Mouse (Mus musculus) central nervous system, embryonic 18 days (tissue): ENCODE measurements around the gene Vmn1r95. TPM values are rescaled to one million over a fixed set of nuclear protein-coding genes. Genes with fewer than 3 reads are reported as not detected.

Experiments
- polyA plus RNA-seq: library from polyadenylated mRNA; depleted of rRNA; stranded (reverse); fragments of >200 nt; gene quantifications from 2 replicates; pipeline ENCODE4 v1.2.3, GENCODE M21; 2012; rRNA removed

The Vmn1r95 gene
- not detected in 2 replicates for polyA plus RNA-seq

DNA sequence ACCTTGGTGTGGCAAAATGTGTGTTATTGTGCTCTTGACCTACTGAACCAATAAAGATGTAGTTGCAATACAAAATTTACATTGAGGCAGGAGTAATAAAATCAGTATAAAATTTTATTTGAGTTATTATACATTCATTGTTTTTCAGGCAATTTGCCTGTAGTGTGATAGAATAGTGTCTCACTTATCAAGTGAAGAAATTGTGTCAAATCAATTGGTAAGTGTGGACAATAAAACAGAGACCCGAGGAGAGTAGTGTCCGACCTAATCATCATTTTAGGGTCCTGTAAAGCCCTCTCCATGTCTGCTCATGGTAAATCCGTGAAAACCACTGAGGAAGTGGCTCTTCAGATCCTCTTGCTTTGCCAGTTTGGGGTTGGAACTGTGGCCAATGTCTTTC lies at the start of gene Vmn1r95:
Vmn1r95 (plus strand) TSS at position 301 of the 400 bp plus-strand sequence.

GRCm38 (mm10) chr7:20168277-20168676 lies 25.2 kb upstream of the Vmn1r95 start, which contains the start of gene Vmn1r94:
Gene Vmn1r94, minus strand, starts transcription at chr7:20168377.

DNA sequence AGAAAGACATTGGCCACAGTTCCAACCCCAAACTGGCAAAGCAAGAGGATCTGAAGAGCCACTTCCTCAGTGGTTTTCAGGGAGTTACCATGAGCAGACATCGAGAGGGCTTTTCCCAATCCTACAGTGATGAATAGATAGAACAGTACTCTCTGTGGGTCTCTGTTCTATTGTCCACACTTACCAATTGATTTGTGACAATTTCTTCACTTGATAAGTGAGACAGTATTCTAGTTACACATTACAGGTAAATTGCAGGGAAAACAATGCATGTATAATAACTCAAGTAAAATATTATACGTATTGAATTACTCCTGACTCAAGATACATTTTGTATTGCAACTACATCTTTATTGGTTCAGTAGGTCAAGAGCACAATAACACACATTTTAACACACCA lies 12.0 kb downstream of the Vmn1r95 start, which contains the start of gene Gm6164:
Gm6164 (minus strand) TSS at position 101 of the 400 bp plus-strand sequence.

DNA sequence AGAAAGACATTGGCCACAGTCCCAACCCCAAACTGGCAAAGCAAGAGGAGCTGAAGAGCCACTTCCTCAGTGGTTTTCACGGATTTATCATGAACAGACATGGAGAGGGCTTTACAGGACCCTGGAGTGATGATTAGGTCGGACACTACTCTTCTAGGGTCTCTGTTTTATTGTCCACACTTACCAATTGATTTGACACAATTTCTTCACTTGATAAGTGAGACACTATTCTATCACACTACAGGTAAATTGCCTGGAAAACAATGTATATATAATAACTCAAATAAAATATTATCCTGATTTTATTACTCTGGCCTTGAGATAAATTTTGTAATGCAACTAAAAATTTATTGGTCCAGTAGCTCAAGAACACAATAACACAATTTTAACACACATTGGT lies 40.2 kb downstream of the Vmn1r95 start, which contains the start of gene Gm4498:
Gm4498 (minus strand) TSS at position 101 of the 400 bp plus-strand sequence.

Other genes with a start within 250 kb of the Vmn1r95 start
- gene Igsf23, start 243.0 kb upstream of the Vmn1r95 start, polyA plus RNA-seq: not detected in 2 replicates
- not detected in 2 replicates for gene Ceacam20, start 228.3 kb upstream of the Vmn1r95 start, polyA plus RNA-seq
- gene Nlrp9b, start 202.2 kb upstream of the Vmn1r95 start, polyA plus RNA-seq: not detected in 2 replicates
- gene Vmn1r91, start 94.0 kb upstream of the Vmn1r95 start, polyA plus RNA-seq: not detected in 2 replicates
- not detected in 2 replicates for gene Gm16442, start 71.1 kb upstream of the Vmn1r95 start, polyA plus RNA-seq
- gene Vmn1r93, start 54.6 kb upstream of the Vmn1r95 start, polyA plus RNA-seq: not detected in 2 replicates
- gene Vmn1r94, start 25.3 kb upstream of the Vmn1r95 start, polyA plus RNA-seq: not detected in 2 replicates
- gene Gm6164, start 11.9 kb downstream of the Vmn1r95 start, polyA plus RNA-seq: not detected in 2 replicates
- gene Gm4498, start 40.1 kb downstream of the Vmn1r95 start, polyA plus RNA-seq: not detected in 2 replicates
- gene Gm5890, start 69.1 kb downstream of the Vmn1r95 start, polyA plus RNA-seq: not detected in 2 replicates
- not detected in 2 replicates for gene Gm4133, start 140.4 kb downstream of the Vmn1r95 start, polyA plus RNA-seq
- gene Gm5728, start 181.7 kb downstream of the Vmn1r95 start, polyA plus RNA-seq: not detected in 2 replicates
- not detected in 2 replicates for gene Vmn1r100, start 224.2 kb downstream of the Vmn1r95 start, polyA plus RNA-seq
- not detected in 2 replicates for gene Vmn1r101, start 248.9 kb downstream of the Vmn1r95 start, polyA plus RNA-seq